Mouse (Mus musculus): ENCODE data around the gene Cog6.

Gene Cog6

DNA sequence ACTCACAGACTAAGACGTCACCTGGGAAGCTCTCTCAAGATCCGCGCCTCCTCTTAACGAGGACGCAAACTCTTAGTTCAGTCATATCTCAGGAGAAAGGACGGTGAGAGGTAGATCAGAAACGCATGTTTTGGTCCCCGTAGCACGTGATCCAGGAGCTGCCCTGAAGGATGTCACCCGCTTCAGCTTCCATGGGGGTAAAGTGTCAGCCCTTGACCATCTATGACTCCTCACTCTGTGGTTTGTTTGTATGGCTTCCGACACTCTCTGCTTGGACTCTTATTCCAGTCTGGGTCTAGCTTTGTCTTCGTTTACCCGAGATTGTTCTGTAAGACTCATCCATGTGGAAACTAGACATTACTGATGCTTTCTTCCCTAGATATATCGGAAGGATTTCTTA lies 54.6 kb downstream of the Cog6 start:
- DNase-seq (ENCODE audit: low spot score) = no peak

DNA sequence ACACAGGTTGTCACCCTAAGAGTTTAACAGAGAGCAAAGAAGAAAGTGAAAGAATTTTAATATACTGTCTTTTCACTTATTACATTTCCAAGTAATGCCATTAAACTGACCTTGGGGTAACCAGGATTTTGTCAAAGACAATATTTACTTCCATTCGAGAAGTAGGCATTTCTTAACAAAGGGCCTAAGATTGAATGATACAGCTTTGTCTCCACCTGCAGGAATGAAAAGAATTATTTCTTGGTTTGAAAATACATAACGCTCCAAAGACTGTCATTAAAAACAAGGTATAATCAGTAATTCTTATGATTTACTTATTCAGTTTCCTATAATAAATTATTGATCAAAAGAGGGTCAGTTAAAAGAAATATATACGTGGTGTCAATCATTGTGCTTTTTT lies 55.4 kb downstream of the Cog6 start:
- no peak for DNase-seq (ENCODE audit: low spot score)

GRCm38 (mm10) chr3:52960951-52961350 lies 56.1 kb downstream of the Cog6 start:
- DNase-seq (ENCODE audit: low spot score) = no peak

DNA sequence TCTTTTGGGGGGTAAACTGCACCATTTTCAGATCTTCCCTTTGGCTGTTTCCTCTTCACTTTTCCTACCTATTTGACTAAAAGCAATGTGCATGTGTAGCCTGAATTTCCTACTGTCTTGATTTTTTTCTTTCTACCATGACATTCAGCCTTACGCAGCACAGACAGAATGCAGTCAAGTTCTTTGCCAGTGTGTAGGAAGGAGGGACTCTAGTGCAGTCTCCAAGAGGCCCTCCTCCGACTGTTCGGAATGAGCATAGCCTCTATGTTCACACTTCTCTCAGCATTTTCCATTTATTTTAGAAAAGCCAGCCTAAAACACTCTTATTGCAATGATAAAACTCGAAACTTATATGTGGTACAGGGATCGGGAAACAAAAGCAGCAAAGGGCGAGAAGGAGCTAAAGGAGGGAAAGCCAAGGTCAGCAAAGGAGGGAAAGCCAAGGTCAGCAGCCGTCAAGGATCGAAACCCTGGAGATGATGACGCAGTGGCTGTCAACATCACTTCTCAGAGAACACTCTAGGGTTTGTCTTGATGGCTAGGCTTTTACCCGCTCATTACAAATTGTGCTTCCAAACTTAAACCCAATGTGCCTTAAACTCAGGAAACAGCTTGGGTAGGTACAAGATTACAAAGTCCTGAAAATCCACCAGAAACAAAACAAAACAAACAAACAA lies 58.5 kb downstream of the Cog6 start:
- DNase-seq (ENCODE audit: low spot score) = no peak

- no peak for DNase-seq (ENCODE audit: low spot score)
These were observed 59.2 kb downstream of the Cog6 start for GRCm38 (mm10) chr3:52957861-52958260.

- no peak for DNase-seq (ENCODE audit: low spot score)
These were observed 60.8 kb downstream of the Cog6 start for GRCm38 (mm10) chr3:52956236-52956635.

GRCm38 (mm10) chr3:52955481-52956019 lies 61.5 kb downstream of the Cog6 start:
- DNase-seq (ENCODE audit: low spot score) = no peak

DNA sequence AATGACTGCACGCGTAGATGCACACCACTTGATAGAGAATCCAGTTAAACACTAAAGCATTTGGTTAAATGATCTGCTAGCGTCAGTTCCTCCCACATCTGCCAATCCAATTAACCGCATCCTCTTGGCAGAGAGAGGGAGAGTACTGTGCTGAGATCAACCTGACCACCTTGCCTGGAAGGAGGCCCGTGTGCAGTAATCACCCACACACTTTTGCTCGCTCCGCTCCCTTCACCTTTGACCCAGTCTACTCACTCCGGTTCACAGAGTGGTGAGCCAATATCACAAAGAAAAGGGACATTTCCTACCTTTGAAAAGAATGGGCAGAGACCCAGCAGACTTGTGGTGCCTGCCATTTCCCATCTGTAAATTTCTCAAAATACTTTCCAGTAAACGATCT lies 62.4 kb downstream of the Cog6 start:
- DNase-seq (ENCODE audit: low spot score) = no peak

DNA sequence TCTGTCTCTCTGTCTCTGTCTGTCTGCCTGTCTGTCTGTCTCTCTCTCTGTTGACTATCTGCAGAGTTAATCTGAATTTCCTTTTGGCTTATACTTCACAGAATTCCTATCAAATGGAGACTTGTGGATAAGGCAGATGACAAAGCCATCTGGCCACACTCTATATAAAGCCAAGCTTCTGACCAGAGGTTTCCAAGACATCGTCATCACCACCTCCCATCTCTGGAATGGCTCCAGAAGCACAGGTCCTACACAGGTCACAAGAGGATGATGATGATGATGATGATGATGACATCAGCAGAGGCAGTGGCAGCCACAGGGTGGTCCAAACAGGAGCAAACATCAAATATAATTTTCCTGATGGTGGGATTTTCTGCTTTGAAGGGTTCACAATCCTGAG lies 63.2 kb downstream of the Cog6 start:
- no peak for DNase-seq (ENCODE audit: low spot score)

GRCm38 (mm10) chr3:52948824-52949223 lies 68.2 kb downstream of the Cog6 start:
- DNase-seq (ENCODE audit: low spot score) = no peak

GRCm38 (mm10) chr3:52947444-52947843 lies 69.6 kb downstream of the Cog6 start:
- DNase-seq (ENCODE audit: low spot score) = no peak

DNA sequence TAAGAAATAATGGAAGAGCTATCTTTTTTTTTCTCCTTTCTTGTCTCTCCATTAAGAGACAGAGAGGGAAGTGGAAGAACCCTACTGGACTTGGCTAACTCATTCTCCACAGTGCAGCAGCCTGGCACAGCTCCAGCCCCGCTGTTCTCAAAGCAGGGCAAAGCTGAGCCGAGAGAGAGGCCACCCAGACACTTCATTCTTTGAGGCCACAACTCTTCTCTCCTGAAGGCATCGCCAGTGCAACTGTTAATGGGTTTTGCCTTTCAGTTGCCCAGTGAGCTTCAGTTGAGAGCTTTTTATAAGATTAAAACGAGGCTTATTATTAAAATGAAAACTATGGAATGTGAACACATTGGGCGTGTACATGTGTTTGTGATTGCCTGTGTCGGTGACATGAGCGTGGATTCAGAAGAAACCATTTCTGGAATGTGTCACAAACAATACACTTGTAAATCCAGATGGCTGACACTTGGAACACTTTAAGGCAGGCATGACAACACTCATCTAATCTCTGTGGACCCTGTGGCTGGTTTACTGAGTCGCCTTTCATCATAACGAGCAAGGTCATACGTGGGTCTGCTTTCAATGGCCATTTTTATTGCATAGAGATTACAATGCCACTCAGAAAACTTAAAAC lies 76.1 kb downstream of the Cog6 start:
- no peak for DNase-seq (ENCODE audit: low spot score)

- no peak for DNase-seq (ENCODE audit: low spot score)
These were observed 78.6 kb downstream of the Cog6 start for GRCm38 (mm10) chr3:52938398-52938797.

DNA sequence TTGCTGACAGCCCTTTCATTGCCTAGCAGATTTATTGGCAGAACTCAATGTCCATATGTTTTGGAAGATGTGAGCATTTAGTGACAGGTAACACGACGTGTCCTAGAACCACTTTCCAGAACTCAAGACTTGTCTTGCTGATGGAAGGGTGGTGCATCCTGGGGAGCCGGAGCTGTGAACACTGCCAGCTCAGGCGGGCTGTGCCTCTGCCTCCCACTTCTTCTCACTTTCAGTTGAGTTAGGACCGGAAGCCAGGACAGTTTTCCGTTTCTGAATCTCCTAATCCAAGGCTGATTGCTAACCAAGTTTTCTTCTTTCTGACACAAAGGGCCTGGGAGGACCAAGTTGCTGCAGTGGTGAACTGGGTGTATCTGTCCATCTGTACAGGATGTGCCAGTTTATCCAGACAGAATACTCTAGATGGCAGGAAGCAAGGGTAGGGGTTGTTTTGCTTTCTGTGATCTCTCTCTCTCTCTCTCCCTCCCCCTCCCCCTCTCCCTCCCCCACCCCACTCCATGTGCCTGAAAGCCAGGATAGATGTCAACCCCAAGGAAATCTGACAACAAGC lies 79.2 kb downstream of the Cog6 start:
- DNase-seq (ENCODE audit: low spot score) = no peak

DNA sequence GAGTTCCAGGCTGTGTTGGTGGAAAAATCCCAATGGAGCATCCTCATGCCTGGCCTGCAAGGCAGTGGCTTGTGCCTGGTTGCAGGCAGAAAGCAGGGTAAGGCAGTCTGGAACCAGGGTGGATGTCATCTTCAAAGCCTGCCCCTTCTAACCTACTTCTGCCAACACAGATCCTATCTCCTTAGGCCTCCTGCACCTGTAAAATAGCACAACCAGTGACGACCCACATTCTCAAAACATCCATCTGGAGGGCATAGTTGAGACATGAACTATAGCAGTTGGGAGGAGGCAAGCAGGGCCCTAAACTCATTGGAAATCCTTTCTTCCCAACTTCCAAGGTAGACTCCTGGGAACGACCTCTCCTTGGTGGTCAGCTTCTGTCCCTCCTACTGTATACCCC lies 85.1 kb downstream of the Cog6 start:
- DNase-seq (ENCODE audit: low spot score) = no peak
